Mouse (Mus musculus): ENCODE results near the gene Car5a. TPM values are rescaled to one million over a fixed set of nuclear protein-coding genes. Genes with fewer than 3 reads are reported as not detected.

Car5a gene
- polyA plus RNA-seq, 1 experiment from 2014 or later: not detected

DNA sequence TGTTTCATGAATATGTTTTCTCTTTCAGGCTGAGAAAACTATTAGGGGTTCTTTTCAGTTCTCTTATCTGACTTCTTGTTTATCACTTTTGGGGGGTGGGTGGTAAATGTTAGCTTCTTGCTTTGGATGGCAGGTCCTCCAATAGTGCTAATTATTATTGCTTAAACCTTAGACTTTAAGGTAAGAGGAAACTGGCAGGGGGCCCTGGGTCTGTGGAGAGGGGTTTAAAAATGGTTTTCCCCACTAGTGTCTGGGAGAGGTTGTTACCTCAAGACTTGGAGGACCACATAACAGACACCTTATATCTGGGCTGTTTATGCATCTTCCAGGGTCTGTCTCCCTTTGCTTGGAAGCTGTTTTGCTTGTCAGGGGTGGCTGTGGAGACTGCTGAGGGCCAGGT, 7.4 kb upstream of the Car5a start:
- Histone ChIP-seq H3K27ac (ENCODE audit: low read depth, low read length) (no peak overlapping the region), H3K4me2 (ENCODE audit: low read depth, low read length, severe bottlenecking) (peak overlapping the region; percentile 84; the same call in 1 of the 2 replicates), H3K27me3 (ENCODE audit: control insufficient read depth, insufficient read depth, low read length) (no peaks in the 10 kb centered on the region), H3K4me1 (replicated peaks; ENCODE audit: control insufficient read depth, insufficient read depth, low read length) (peaks cover 17% of the 10 kb centered on the region), H3K9me3 (ENCODE audit: control insufficient read depth, low read length) (no peaks in the 10 kb centered on the region), H3K36me3 (ENCODE audit: control insufficient read depth, insufficient read depth, low read length) (no peaks in the 10 kb centered on the region; the same call in 1 of the 2 replicates), H3K4me3 (ENCODE audit: low read depth, low read length) (no peak overlapping the region; the same call in 1 of the 2 replicates), H3K9ac (ENCODE audit: low read length) (no peak overlapping the region)
- DNase-seq (ENCODE audit: low spot score): no peak
- ATAC-seq (replicated peaks; ENCODE audit: low FRiP score): no peak

DNA sequence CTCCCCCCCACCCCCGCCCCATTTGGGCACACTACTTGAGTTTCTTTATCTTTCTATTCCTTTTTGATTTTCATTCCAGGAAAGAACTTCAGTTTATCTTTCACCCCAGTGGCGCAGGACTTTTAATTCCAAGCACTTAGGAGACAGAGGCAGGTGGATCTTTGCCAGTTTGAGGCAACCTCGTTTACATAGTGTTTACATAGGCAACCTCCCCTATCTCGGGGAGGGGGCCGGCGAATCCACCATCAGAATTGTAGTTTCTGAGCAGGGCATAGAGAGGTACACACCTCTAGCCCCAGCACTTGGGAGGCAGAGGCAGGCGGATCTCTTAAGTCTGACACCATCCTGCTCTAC, 6.9 kb upstream of the Car5a start:
- peaks cover 19% of the 10 kb centered on the region for H3K4me1 ChIP-seq (replicated peaks; ENCODE audit: control insufficient read depth, insufficient read depth, low read length)
- H3K4me2 ChIP-seq (ENCODE audit: low read depth, low read length, severe bottlenecking): peak overlapping the region; percentile 84
- H3K4me3 ChIP-seq (ENCODE audit: low read depth, low read length): peak overlapping the region; percentile 97
- WGBS: 40% methylated on average over 7 of the region's 7 CpGs
- peak overlapping the region; percentile 97 for H3K9ac ChIP-seq (ENCODE audit: low read length)
- ATAC-seq (replicated peaks; ENCODE audit: low FRiP score) (no peak), DNase-seq (ENCODE audit: low spot score) (no peak)
- H3K9me3 ChIP-seq (ENCODE audit: control insufficient read depth, low read length): no peaks in the 10 kb centered on the region
- no peaks in the 10 kb centered on the region; the same call in 1 of the 2 replicates for H3K36me3 ChIP-seq (ENCODE audit: control insufficient read depth, insufficient read depth, low read length)
- H3K27me3 ChIP-seq (ENCODE audit: control insufficient read depth, insufficient read depth, low read length): no peaks in the 10 kb centered on the region
- H3K27ac ChIP-seq (ENCODE audit: low read depth, low read length): no peak overlapping the region

DNA sequence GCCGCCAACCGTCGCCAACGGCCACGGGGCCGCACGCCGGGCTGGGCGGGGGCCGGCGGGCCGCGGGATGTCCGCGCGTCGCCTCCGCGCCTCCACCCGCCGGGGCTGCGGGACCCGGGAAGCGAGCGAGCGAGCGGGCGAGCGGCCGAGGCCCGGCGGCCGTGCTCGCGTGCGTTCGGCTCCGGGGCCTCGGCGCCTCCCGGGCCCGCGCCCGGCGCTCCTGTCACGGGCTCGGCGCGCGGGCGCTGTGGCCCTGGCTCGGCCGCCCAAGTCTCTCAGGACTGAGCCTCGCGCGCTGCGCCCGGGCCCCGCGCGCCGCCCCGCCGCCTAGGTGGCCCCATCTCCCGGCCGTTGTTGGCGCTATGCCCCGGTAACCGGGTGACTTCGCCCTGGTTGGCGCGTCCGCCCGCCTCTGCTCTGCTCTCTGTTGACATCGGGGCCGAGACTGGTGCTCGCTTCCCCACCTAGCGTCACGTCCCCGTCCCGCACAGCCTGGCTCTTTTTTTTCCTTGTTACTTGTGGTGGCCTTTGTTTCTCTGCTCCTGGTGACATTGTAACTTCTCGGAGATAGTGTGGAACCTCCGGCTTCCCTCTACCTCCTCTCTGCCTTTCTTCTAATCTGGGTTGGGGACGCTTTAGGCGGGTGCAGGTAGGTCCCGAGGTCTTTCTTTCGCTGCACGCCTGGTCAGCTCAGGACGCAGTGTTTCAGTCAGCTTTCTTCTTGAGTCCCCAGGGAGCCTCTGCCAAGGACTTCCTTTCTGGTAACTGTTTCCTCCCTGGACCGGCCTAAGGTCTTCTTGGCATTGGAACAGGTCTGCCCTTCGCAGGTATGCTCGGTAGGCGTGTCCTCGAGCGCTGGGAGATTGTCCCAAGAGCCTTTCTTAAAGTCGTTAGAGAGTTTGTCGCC, 6.3 kb upstream of the Car5a start:
- DNase-seq (ENCODE audit: low spot score) (peak; percentile 77), ATAC-seq (replicated peaks; ENCODE audit: low FRiP score) (peak; percentile 5; the same call in 1 of the 2 replicates)
- Histone ChIP-seq H3K9me3 (ENCODE audit: control insufficient read depth, low read length) (no peaks in the 10 kb centered on the region), H3K27me3 (ENCODE audit: control insufficient read depth, insufficient read depth, low read length) (no peaks in the 10 kb centered on the region), H3K9ac (ENCODE audit: low read length) (peak overlapping the region; percentile 97), H3K4me3 (ENCODE audit: low read depth, low read length) (peak overlapping the region; percentile 97), H3K4me1 (replicated peaks; ENCODE audit: control insufficient read depth, insufficient read depth, low read length) (peaks cover 19% of the 10 kb centered on the region), H3K36me3 (ENCODE audit: control insufficient read depth, insufficient read depth, low read length) (no peaks in the 10 kb centered on the region; the same call in 1 of the 2 replicates), H3K4me2 (ENCODE audit: low read depth, low read length, severe bottlenecking) (peak overlapping the region; percentile 84), H3K27ac (ENCODE audit: low read depth, low read length) (peak overlapping the region; percentile 78)
- WGBS: under 1% methylated on average over 67 of the region's 97 CpGs

DNA sequence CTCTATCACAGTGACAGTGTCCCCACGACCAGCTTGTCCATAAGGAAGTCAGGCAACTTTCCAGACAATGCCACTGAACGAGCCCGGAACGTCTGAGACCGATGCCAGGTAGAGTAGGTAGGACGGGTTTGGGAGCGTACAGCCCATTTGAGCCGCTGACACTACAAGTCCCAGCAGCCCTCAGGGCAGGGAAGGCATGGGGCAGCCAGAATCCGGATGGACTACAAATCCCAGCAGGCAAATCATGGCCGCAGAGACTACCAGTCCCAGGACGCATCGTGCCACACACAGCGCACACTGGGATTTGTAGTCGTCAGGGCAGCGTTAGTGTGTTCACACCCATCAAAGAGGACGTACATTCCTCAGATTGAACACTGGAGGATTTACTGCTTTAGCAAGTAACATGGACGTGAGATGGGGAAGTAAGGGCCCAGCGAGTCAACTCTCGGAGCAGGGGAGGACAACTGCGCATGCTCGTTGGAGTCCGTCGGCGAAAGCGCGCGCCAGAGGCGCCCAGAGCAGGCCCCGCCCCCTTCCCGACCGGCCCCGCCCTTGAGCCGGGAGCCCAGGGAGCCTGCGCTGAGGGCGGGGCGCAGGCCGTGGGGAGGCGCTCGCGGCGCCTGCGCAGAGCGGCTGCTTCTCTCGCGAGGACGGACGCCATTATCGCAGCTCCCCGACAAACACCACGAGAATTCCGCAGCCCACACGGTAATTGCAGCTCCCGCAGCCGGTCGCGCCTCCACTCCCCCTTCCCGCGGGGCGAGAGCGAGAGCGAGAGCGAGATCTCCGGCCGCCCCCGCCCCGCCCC, 5.4 kb upstream of the Car5a start:
- DNase-seq (ENCODE audit: low spot score) (peak; percentile 99), ATAC-seq (replicated peaks; ENCODE audit: low FRiP score) (peak; percentile 93)
- Histone ChIP-seq H3K9ac (ENCODE audit: low read length) (peak overlapping the region; percentile 97), H3K36me3 (ENCODE audit: control insufficient read depth, insufficient read depth, low read length) (no peaks in the 10 kb centered on the region; the same call in 1 of the 2 replicates), H3K4me3 (ENCODE audit: low read depth, low read length) (peak overlapping the region; percentile 97), H3K27ac (ENCODE audit: low read depth, low read length) (peak overlapping the region; percentile 78), H3K4me1 (replicated peaks; ENCODE audit: control insufficient read depth, insufficient read depth, low read length) (peaks cover 19% of the 10 kb centered on the region), H3K27me3 (ENCODE audit: control insufficient read depth, insufficient read depth, low read length) (no peaks in the 10 kb centered on the region), H3K4me2 (ENCODE audit: low read depth, low read length, severe bottlenecking) (peak overlapping the region; percentile 84), H3K9me3 (ENCODE audit: control insufficient read depth, low read length) (no peaks in the 10 kb centered on the region)
- under 1% methylated on average over 57 of the region's 66 CpGs for WGBS

DNA sequence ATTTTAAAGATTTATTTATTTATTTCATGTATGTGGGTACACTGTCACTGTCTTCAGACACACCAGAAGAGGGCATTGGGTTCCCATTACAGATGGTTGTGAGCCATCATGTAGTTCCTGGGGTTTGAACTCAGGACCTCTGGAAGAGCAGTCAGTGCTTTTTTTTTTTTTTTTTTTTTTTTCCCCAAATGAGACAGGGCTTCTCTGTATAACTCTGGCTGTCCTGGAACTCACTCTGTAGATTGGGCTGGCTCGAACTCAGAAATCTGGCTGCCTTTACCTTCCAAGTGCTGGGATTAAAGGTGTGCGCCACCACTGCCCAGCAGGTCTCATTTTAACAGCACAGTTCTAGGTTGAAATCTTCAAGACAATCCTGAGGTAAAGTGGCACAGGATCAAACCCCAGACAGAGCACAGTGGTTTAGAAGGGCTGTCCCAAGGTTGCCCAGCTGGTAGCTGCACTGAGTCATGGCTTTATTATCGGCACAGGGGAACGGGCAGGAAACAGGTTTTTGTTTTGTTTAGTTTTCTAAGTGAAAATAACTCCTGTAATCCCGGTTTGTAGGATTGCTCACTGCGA, 4.6 kb upstream of the Car5a start, which contains the start of gene Banp:
Gene Banp, plus strand, starts transcription at position 529 of the 579 bp plus-strand sequence.
- H3K36me3 ChIP-seq (ENCODE audit: control insufficient read depth, insufficient read depth, low read length): no peaks in the 10 kb centered on the region; the same call in 1 of the 2 replicates
- H3K4me2 ChIP-seq (ENCODE audit: low read depth, low read length, severe bottlenecking): peak within 1 kb of the TSS; percentile 84
- H3K9ac ChIP-seq (ENCODE audit: low read length): peak within 1 kb of the TSS; percentile 97
- DNase-seq (ENCODE audit: low spot score): no peak
- peaks cover 19% of the 10 kb centered on the region for H3K4me1 ChIP-seq (replicated peaks; ENCODE audit: control insufficient read depth, insufficient read depth, low read length)
- H3K9me3 ChIP-seq (ENCODE audit: control insufficient read depth, low read length): no peaks in the 10 kb centered on the region
- H3K27me3 ChIP-seq (ENCODE audit: control insufficient read depth, insufficient read depth, low read length): no peaks in the 10 kb centered on the region
- 0 out of 2 replicates have a peak, but pooled peaks have one; percentile 0 for ATAC-seq (replicated peaks; ENCODE audit: low FRiP score)
- peak within 1 kb of the TSS; percentile 97 for H3K4me3 ChIP-seq (ENCODE audit: low read depth, low read length)
- H3K27ac ChIP-seq (ENCODE audit: low read depth, low read length): peak within 1 kb of the TSS; percentile 78
- 66% methylated on average over 6 of the region's 6 CpGs for WGBS

DNA sequence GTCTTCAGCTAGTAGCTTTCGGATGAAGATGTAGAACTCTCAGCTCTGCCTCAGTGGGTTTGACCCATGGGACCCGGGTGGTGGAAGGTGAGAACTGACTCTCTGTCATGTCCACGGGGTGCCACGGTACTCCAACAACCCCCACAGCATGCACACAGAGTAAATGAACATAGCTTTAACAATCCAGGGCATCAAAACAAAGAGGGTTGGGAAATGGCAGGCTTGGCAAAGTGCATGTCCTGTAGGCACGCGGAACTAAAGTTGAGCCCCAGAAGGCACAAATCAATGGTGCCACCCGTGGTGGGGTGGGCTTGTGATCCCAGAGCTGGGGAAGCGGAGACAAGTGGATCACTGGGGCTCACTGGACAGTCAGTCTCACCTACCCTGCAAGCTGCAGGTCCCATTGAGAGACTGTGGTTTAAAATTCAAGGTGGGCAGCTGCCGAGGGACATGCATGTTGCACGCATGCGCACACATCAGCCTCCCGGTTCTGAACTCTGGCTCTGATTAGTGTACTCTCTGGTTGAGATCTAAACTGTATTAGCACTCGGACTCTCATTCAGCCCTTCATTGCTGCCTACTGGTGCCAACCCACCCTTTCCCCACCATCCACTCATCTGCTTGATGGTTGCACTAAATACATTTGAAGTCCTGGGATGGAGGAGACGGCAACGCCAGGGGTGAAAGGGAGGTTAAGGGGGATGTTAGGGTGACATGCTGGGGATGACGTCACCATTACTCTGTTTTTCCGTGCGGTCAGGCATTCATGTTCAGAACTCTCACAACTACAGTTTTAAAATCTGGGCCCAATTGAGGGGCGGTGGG, 3.8 kb upstream of the Car5a start:
- Histone ChIP-seq H3K4me3 (ENCODE audit: low read depth, low read length) (peak overlapping the region; percentile 30), H3K36me3 (ENCODE audit: control insufficient read depth, insufficient read depth, low read length) (no peaks in the 10 kb centered on the region), H3K9me3 (ENCODE audit: control insufficient read depth, low read length) (no peaks in the 10 kb centered on the region), H3K4me1 (replicated peaks; ENCODE audit: control insufficient read depth, insufficient read depth, low read length) (peaks cover 19% of the 10 kb centered on the region), H3K9ac (ENCODE audit: low read length) (peak overlapping the region; percentile 61), H3K4me2 (ENCODE audit: low read depth, low read length, severe bottlenecking) (peak overlapping the region; percentile 70), H3K27me3 (ENCODE audit: control insufficient read depth, insufficient read depth, low read length) (no peaks in the 10 kb centered on the region), H3K27ac (ENCODE audit: low read depth, low read length) (peak overlapping the region; percentile 81)
- 57% methylated on average over 19 of the region's 19 CpGs for WGBS
- no peak for DNase-seq (ENCODE audit: low spot score)
- ATAC-seq (replicated peaks; ENCODE audit: low FRiP score): no peak

DNA sequence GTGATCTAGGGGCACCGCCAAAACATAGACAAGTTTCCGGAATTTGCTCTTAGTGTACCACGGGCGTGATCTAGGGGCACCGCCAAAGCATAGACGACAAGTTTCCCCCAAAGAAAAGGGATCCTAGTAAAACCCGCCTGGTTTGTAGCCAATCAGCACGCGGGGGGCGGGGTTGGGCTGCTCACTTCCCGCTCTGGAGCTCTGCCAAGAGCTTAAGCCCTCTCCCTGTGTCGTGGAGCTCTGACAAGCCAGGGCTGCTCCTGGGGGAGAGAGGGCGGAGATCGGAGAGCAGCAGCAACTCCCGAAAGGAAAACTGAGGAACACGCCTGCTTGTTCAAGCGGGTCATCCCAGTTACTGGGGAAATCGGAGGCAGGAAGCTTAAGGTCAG, 3.0 kb upstream of the Car5a start:
- Histone ChIP-seq H3K4me1 (replicated peaks; ENCODE audit: control insufficient read depth, insufficient read depth, low read length) (peaks cover 18% of the 10 kb centered on the region), H3K4me2 (ENCODE audit: low read depth, low read length, severe bottlenecking) (peak overlapping the region; percentile 70), H3K27ac (ENCODE audit: low read depth, low read length) (peak overlapping the region; percentile 81), H3K4me3 (ENCODE audit: low read depth, low read length) (peak overlapping the region; percentile 30), H3K27me3 (ENCODE audit: control insufficient read depth, insufficient read depth, low read length) (no peaks in the 10 kb centered on the region), H3K9ac (ENCODE audit: low read length) (peak overlapping the region; percentile 61), H3K36me3 (ENCODE audit: control insufficient read depth, insufficient read depth, low read length) (no peaks in the 10 kb centered on the region), H3K9me3 (ENCODE audit: control insufficient read depth, low read length) (no peaks in the 10 kb centered on the region)
- DNase-seq (ENCODE audit: low spot score) (peak; percentile 96), ATAC-seq (replicated peaks; ENCODE audit: low FRiP score) (peak; percentile 61)
- WGBS: under 1% methylated on average over 18 of the region's 18 CpGs

Measured in forebrain, embryonic 11.5 days (tissue).